ENCODE assay signal across 12 mouse cellular contexts in the genomic region with DNA sequence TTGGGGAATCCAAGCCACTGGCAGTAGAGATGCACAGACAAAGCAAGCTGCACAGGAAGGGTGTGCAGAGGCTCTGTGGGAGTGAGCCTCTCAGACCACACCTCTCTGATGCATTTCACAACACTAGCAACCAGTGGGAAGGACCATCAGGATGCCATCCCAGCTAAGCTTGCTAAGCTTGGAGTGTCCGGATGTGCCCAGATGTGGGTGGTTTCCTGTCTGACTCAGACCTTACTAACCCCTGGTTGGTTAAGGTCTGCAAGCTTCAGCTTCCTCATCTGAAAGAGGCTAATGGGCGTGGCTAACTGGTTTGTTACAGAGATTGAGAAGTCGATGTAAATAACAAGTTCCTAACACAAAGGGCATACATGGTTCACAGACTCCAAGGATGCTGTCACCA.
DNase-seq lines count a peak whose midpoint lies in the region; ATAC-seq and TF ChIP-seq lines count a peak whose summit lies in the region.
"Had no signal": no experiment of that assay in that cellular context is flagged by ENCODE, and none has a peak within 500 bp of the region (broad histone marks: within the 10 kb centered on the region; RNA-seq: fewer than 3 reads in every experiment).

No protein-coding gene starts in this region.

- no peak overlapping the region for H3K4me3 ChIP-seq in embryonic facial prominence, embryonic 14.5 days (ENCODE audit: low read depth, low read length)
- no peak overlapping the region for H3K4me3 ChIP-seq in lung, postnatal 0 days (ENCODE audit: low read depth, low read length)
- H3K4me3 ChIP-seq in stomach, postnatal 0 days (ENCODE audit: low read depth, low read length): no peak overlapping the region
- H3K4me3 ChIP-seq in midbrain, embryonic 16.5 days (ENCODE audit: low read depth, low read length): no peak overlapping the region
- H3K4me3 ChIP-seq: embryonic facial prominence, embryonic 13.5 days had no signal

- H3K4me1 ChIP-seq in embryonic facial prominence, embryonic 14.5 days (ENCODE audit: control insufficient read depth, insufficient read depth, low read length): no peaks in the 10 kb centered on the region
- peaks cover 8% of the 10 kb centered on the region for H3K4me1 ChIP-seq in lung, postnatal 0 days (ENCODE audit: insufficient read depth, low read depth, low read length)
- H3K4me1 ChIP-seq in stomach, postnatal 0 days (replicated peaks; ENCODE audit: control insufficient read depth, insufficient read depth): no peaks in the 10 kb centered on the region
- no peaks in the 10 kb centered on the region for H3K4me1 ChIP-seq in midbrain, embryonic 16.5 days (ENCODE audit: control insufficient read depth, insufficient read depth, low read length)

- peak; percentile 23 for DNase-seq in layer of hippocampus, adult 9-11 months
- DNase-seq in layer of hippocampus, adult 18-20 months (ENCODE audit: low spot score in 2 of 2): no peak
- peak; percentile 60 for DNase-seq in embryonic facial prominence, embryonic 14.5 days (ENCODE audit: low spot score)
- peak; percentile 81 for DNase-seq in lung, postnatal 0 days (ENCODE audit: low spot score)
- DNase-seq in stomach, postnatal 0 days (ENCODE audit: low spot score): no peak
- DNase-seq in adipocyte (ENCODE audit: low spot score): no peak
- DNase-seq: gastrocnemius, postnatal 14 days; kidney, adult 8-10 months had no signal

- H3K27ac ChIP-seq in embryonic facial prominence, embryonic 14.5 days (replicated peaks; ENCODE audit: low read depth, low read length): no peak overlapping the region
- H3K27ac ChIP-seq in lung, postnatal 0 days (ENCODE audit: low read length): no peak overlapping the region
- H3K27ac ChIP-seq in stomach, postnatal 0 days (replicated peaks): no peak overlapping the region
- H3K27ac ChIP-seq in midbrain, embryonic 16.5 days (ENCODE audit: low read length): no peak overlapping the region
- H3K27ac ChIP-seq: embryonic facial prominence, embryonic 13.5 days had no signal

- no peaks in the 10 kb centered on the region for H3K9me3 ChIP-seq in embryonic facial prominence, embryonic 14.5 days (ENCODE audit: control insufficient read depth, low read length)
- H3K9me3 ChIP-seq in lung, postnatal 0 days (ENCODE audit: low read length): no peaks in the 10 kb centered on the region
- H3K9me3 ChIP-seq in stomach, postnatal 0 days (ENCODE audit: control insufficient read depth, low read length): no peaks in the 10 kb centered on the region
- H3K9me3 ChIP-seq in midbrain, embryonic 16.5 days (replicated peaks; ENCODE audit: control insufficient read depth, low read length, poor library complexity, severe bottlenecking): no peaks in the 10 kb centered on the region
- H3K9me3 ChIP-seq: embryonic facial prominence, embryonic 13.5 days had no signal

- H3K27me3 ChIP-seq in embryonic facial prominence, embryonic 14.5 days (replicated peaks; ENCODE audit: control insufficient read depth, insufficient read depth, low read length): no peaks in the 10 kb centered on the region
- H3K27me3 ChIP-seq in lung, postnatal 0 days (replicated peaks; ENCODE audit: insufficient read depth, low read length): no peaks in the 10 kb centered on the region
- H3K27me3 ChIP-seq in stomach, postnatal 0 days (ENCODE audit: control insufficient read depth, insufficient read depth, low read length): no peaks in the 10 kb centered on the region
- H3K27me3 ChIP-seq in midbrain, embryonic 16.5 days (ENCODE audit: control insufficient read depth, insufficient read depth, low read depth, low read length): no peaks in the 10 kb centered on the region
- H3K27me3 ChIP-seq: embryonic facial prominence, embryonic 13.5 days had no signal

- no peak overlapping the region for H3K4me2 ChIP-seq in embryonic facial prominence, embryonic 14.5 days (ENCODE audit: low read depth, low read length)
- H3K4me2 ChIP-seq in lung, postnatal 0 days (replicated peaks; ENCODE audit: low read depth, low read length): no peak overlapping the region
- no peak overlapping the region for H3K4me2 ChIP-seq in stomach, postnatal 0 days (replicated peaks; ENCODE audit: low read depth)
- H3K4me2 ChIP-seq in midbrain, embryonic 16.5 days (ENCODE audit: low read length): no peak overlapping the region
- H3K4me2 ChIP-seq: embryonic facial prominence, embryonic 13.5 days; midbrain, embryonic 11.5 days had no signal

- 0 out of 2 replicates have a peak, but pooled peaks have one; percentile 28 for TF ChIP-seq EP300 in lung, postnatal 0 days (IDR thresholded peaks at IDR 0.05)
- no peak for TF ChIP-seq EP300 in stomach, postnatal 0 days (optimal IDR thresholded peaks at IDR 0.05)

- TF ChIP-seq CTCF in lung, postnatal 0 days (IDR thresholded peaks at IDR 0.05): no peak
- TF ChIP-seq CTCF in stomach, postnatal 0 days (IDR thresholded peaks at IDR 0.05; ENCODE audit: low read depth): no peak

- 54% methylated on average over 3 of the region's 3 CpGs for WGBS in embryonic facial prominence, embryonic 14.5 days
- WGBS in lung, postnatal 0 days: 57% methylated on average over 3 of the region's 3 CpGs
- 59% methylated on average over 3 of the region's 3 CpGs for WGBS in stomach, postnatal 0 days
- WGBS in midbrain, embryonic 16.5 days: 68% methylated on average over 3 of the region's 3 CpGs

- no peak for ATAC-seq in embryonic facial prominence, embryonic 14.5 days (ENCODE audit: low read depth)
- ATAC-seq in lung, postnatal 0 days: peak; percentile 67
- ATAC-seq in stomach, postnatal 0 days (ENCODE audit: low FRiP score, low TSS enrichment): peak; percentile 65
- no peak for ATAC-seq in erythroblast, adult 5-6 weeks (replicated peaks; ENCODE audit: low FRiP score, poor library complexity, severe bottlenecking)
- ATAC-seq in midbrain, embryonic 16.5 days: no peak

- no peaks in the 10 kb centered on the region for H3K36me3 ChIP-seq in embryonic facial prominence, embryonic 14.5 days (ENCODE audit: control insufficient read depth, insufficient read depth, low read length)
- H3K36me3 ChIP-seq in lung, postnatal 0 days (ENCODE audit: insufficient read depth, low read length): no peaks in the 10 kb centered on the region
- H3K36me3 ChIP-seq in stomach, postnatal 0 days (ENCODE audit: control insufficient read depth, insufficient read depth, low read length): no peaks in the 10 kb centered on the region
- H3K36me3 ChIP-seq in midbrain, embryonic 16.5 days (ENCODE audit: control insufficient read depth, insufficient read depth, low read length): no peaks in the 10 kb centered on the region
- H3K36me3 ChIP-seq: embryonic facial prominence, embryonic 13.5 days had no signal

- H3K9ac ChIP-seq in embryonic facial prominence, embryonic 14.5 days (ENCODE audit: low read depth, low read length): no peak overlapping the region
- H3K9ac ChIP-seq in lung, postnatal 0 days (replicated peaks; ENCODE audit: low read depth): no peak overlapping the region
- H3K9ac ChIP-seq in stomach, postnatal 0 days (ENCODE audit: low read length): no peak overlapping the region
- no peak overlapping the region for H3K9ac ChIP-seq in midbrain, embryonic 16.5 days (ENCODE audit: low read depth, low read length)
- H3K9ac ChIP-seq: embryonic facial prominence, embryonic 13.5 days had no signal

Comparison
In these comparisons a context has a peak if more than half of its experiments do, and no peak if none do; other contexts are left out.
1. DNase-seq: peak in layer of hippocampus, adult 9-11 months (single experiment), embryonic facial prominence, embryonic 14.5 days (single experiment) and lung, postnatal 0 days (single experiment); none in layer of hippocampus, adult 18-20 months (0 of 2), stomach, postnatal 0 days (single experiment) and adipocyte (single experiment).
2. ATAC-seq: peak in lung, postnatal 0 days (single experiment) and stomach, postnatal 0 days (single experiment); none in embryonic facial prominence, embryonic 14.5 days (single experiment), erythroblast, adult 5-6 weeks (single experiment) and midbrain, embryonic 16.5 days (single experiment).